Comparison of ENCODE assay signal across 9 mouse cellular contexts in the genomic region with DNA sequence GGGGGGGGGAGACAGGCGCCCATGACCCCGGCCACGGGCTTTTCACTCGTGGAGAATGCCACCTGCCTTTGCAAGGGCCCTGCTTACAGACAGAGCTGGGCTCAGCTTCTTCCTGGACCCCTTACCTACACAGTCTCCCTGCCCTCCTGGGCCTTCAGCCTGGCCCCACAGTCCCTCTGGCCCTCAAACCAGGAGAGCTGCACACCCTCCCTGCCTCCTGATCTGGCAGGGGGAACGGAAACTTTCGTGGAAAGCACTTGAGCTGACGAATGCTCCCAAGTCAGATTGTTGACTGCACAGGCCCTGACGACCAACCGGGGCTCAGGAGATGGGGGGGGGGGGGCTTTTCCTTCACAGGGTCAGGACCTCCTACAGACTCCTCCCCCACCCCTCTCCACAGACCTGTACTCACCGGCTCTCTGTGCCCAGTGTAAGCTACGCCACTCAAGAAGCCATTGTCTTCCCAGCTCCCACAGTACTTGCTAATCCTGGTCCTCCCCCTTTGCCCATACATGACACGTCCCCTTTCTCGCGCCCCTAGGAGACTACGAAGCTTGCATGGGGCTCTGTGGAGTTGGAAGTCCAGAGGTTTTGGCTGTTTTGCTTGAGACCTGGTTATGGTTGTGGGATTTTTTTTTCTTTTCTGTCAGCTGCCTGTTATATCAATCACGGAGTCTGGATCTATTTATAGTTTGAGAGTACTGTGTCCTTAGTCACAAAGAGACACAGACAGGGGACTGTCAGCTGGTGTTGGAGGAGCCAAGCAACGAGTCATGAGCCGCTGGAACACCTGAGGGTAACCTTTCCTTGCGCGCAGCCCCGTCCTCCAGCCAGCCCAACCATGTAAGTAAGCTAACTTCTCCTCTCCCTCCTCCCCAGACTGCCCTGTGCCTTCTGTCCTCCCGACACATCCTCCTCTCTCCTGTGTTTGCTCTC. TPM values are rescaled to one million over a fixed set of nuclear protein-coding genes. Genes with fewer than 3 reads are reported as not detected.
A peak's percentile ranks its signal among the peaks of the same experiment; 100 is the strongest.
DNase-seq lines count a peak whose midpoint lies in the region; ATAC-seq and TF ChIP-seq lines count a peak whose summit lies in the region.
"Had no signal": no experiment of that assay in that cellular context is flagged by ENCODE, and none has a peak within 500 bp of the region (broad histone marks: within the 10 kb centered on the region; RNA-seq: fewer than 3 reads in every experiment).

A gene (plus strand): TSS at position 422 of the 936 bp plus-strand sequence.

- no peaks in the 10 kb centered on the region for H3K9me3 ChIP-seq in lung, embryonic 15.5 days
- H3K9me3 ChIP-seq in hindbrain, embryonic 14.5 days (ENCODE audit: control insufficient read depth, low read length) = no peaks in the 10 kb centered on the region

- peak within 1 kb of the TSS; percentile 9 for H3K4me2 ChIP-seq in lung, embryonic 15.5 days
- no peak within 1 kb of the TSS for H3K4me2 ChIP-seq in hindbrain, embryonic 14.5 days (replicated peaks)

- H3K4me3 ChIP-seq in lung, embryonic 15.5 days = no peak within 1 kb of the TSS
- no peak within 1 kb of the TSS for H3K4me3 ChIP-seq in hindbrain, embryonic 14.5 days (replicated peaks; ENCODE audit: low read length)
- H3K4me3 ChIP-seq in thymus, adult 2 months (ENCODE audit: control insufficient read depth, insufficient read depth, low read length) = no peak within 1 kb of the TSS

- H3K4me1 ChIP-seq in lung, embryonic 15.5 days = peaks cover 19% of the 10 kb centered on the region
- H3K4me1 ChIP-seq in hindbrain, embryonic 14.5 days (replicated peaks; ENCODE audit: control insufficient read depth, insufficient read depth, low read length) = peaks cover 34% of the 10 kb centered on the region
- H3K4me1 ChIP-seq in thymus, adult 2 months (replicated peaks; ENCODE audit: control insufficient read depth, insufficient read depth, low read length) = no peaks in the 10 kb centered on the region

- TF ChIP-seq POLR2A in thymus, adult 2 months (IDR thresholded peaks at IDR 0.05; ENCODE audit: control insufficient read depth, extremely low read depth, insufficient read depth, low read length, poor library complexity) = no peak

- no peak for TF ChIP-seq CTCF in thymus, adult 2 months (IDR thresholded peaks at IDR 0.05; ENCODE audit: borderline replicate concordance, control insufficient read depth, extremely low read depth, insufficient read depth, low read length, poor library complexity)

- H3K27me3 ChIP-seq in lung, embryonic 15.5 days = no peaks in the 10 kb centered on the region; the same call in 1 of the 2 replicates
- H3K27me3 ChIP-seq in hindbrain, embryonic 14.5 days (ENCODE audit: control insufficient read depth, insufficient read depth, low read length) = peaks cover 2% of the 10 kb centered on the region; the same call in 1 of the 2 replicates
- no peaks in the 10 kb centered on the region for H3K27me3 ChIP-seq in thymus, adult 2 months (ENCODE audit: control insufficient read depth, insufficient read depth, low read length)

- 23% methylated on average over 22 of the region's 22 CpGs for WGBS in lung, embryonic 15.5 days
- WGBS in hindbrain, embryonic 14.5 days = 32% methylated on average over 22 of the region's 22 CpGs
- WGBS in thymus, adult 2 months = 38% methylated on average over 22 of the region's 22 CpGs

- no peak within 1 kb of the TSS for H3K9ac ChIP-seq in lung, embryonic 15.5 days
- no peak within 1 kb of the TSS for H3K9ac ChIP-seq in hindbrain, embryonic 14.5 days

- peak; percentile 69 for ATAC-seq in lung, embryonic 15.5 days (ENCODE audit: borderline replicate concordance, extremely low read depth, low FRiP score, low TSS enrichment)
- 0 out of 2 replicates have a peak, but pooled peaks have one; percentile 21 for ATAC-seq in hindbrain, embryonic 14.5 days (ENCODE audit: low FRiP score)

- no peak for DNase-seq in lung, postnatal 14 days
- DNase-seq in heart, adult 11 months = peak; percentile 98
- DNase-seq in hindbrain, embryonic 14.5 days (ENCODE audit: low spot score) = no peak
- peak; percentile 29 for DNase-seq in skeletal muscle tissue, adult 2 months (ENCODE audit: low read depth, low spot score)
- no peak for DNase-seq in layer of hippocampus, adult 9-10 months (ENCODE audit: low spot score)
- DNase-seq in ovary, postnatal 36 days (ENCODE audit: low spot score) = no peak
- DNase-seq in thymus, adult 2 months = no peak
- DNase-seq: spleen, adult 18-20 months had no signal

- H3K36me3 ChIP-seq in lung, embryonic 15.5 days = no peaks in the 10 kb centered on the region
- no peaks in the 10 kb centered on the region for H3K36me3 ChIP-seq in hindbrain, embryonic 14.5 days (replicated peaks; ENCODE audit: control insufficient read depth, insufficient read depth)
- H3K36me3 ChIP-seq in thymus, adult 2 months (ENCODE audit: control insufficient read depth, insufficient read depth, low read length) = no peaks in the 10 kb centered on the region

- H3K27ac ChIP-seq in lung, embryonic 15.5 days = no peak within 1 kb of the TSS
- H3K27ac ChIP-seq in hindbrain, embryonic 14.5 days = no peak within 1 kb of the TSS
- no peak within 1 kb of the TSS for H3K27ac ChIP-seq in thymus, adult 2 months (ENCODE audit: control insufficient read depth, insufficient read depth, low read length)

RNA-seq across cellular contexts. Expression of the gene that starts here (rescaled TPM):
- 0.14 and 0.19 TPM in 2 replicates for polyA plus RNA-seq in lung, embryonic 15.5 days (2015; fragmentation: Nextera tagmentation; extraction: Ambion mirVana)
- 2.7 and 4.2 TPM in 2 replicates for polyA plus RNA-seq in hindbrain, embryonic 14.5 days (2014; fragmentation: Nextera tagmentation; extraction: Ambion mirVana)
- 0.24 and 0.55 TPM in 2 replicates for polyA plus RNA-seq in thymus, adult 2 months (2012; rRNA removed)

Comparison
In these comparisons a context has a peak if more than half of its experiments do, and no peak if none do; other contexts are left out.
1. Peak in ATAC-seq and H3K4me2 ChIP-seq in lung, embryonic 15.5 days; RNA of the gene not detected or under 1 TPM.
2. DNase-seq: peak in heart, adult 11 months (single experiment) and skeletal muscle tissue, adult 2 months (single experiment); none in lung, postnatal 14 days (single experiment), hindbrain, embryonic 14.5 days (single experiment), layer of hippocampus, adult 9-10 months (single experiment), ovary, postnatal 36 days (single experiment) and thymus, adult 2 months (single experiment).